Mouse (Mus musculus) natural killer cell, adult 2 months (primary cell): ENCODE measurements around the gene Rae1.
A peak's percentile ranks its signal among the peaks of the same experiment; 100 is the strongest.

ENCODE experiments used
- DNase-seq, 2 experiments: peaks; one replicate each; pipeline ENCODE4 v3.0.0; 2022; ENCODE audit warnings: low spot score in 2 of 2

Gene Rae1

GRCm38 (mm10) chr2:173048041-173048745 is 48.3 kb downstream of the Rae1 start:
- DNase-seq = no peak

GRCm38 (mm10) chr2:173049231-173049630 is 49.3 kb downstream of the Rae1 start:
- no peak for DNase-seq

GRCm38 (mm10) chr2:173049817-173050216 is 49.9 kb downstream of the Rae1 start:
- no peak for DNase-seq

GRCm38 (mm10) chr2:173050604-173051382 is 50.9 kb downstream of the Rae1 start:
- DNase-seq = no peak

GRCm38 (mm10) chr2:173052881-173053280 is 53.0 kb downstream of the Rae1 start:
- no peak for DNase-seq

- DNase-seq = peak; percentile 64 to 75
Measured at GRCm38 (mm10) chr2:173053846-173054245, 53.9 kb downstream of the Rae1 start.

GRCm38 (mm10) chr2:173056303-173056881 is 56.5 kb downstream of the Rae1 start:
- no peak for DNase-seq

- DNase-seq = no peak
Measured at GRCm38 (mm10) chr2:173056882-173057315, 57.0 kb downstream of the Rae1 start.

- no peak for DNase-seq
Measured at GRCm38 (mm10) chr2:173057623-173058022, 57.7 kb downstream of the Rae1 start.

GRCm38 (mm10) chr2:173058263-173058662 is 58.3 kb downstream of the Rae1 start:
- no peak for DNase-seq

- DNase-seq = peak in 1 of 2 experiments; percentile 26
Measured at GRCm38 (mm10) chr2:173060450-173060849, 60.5 kb downstream of the Rae1 start.

GRCm38 (mm10) chr2:173061443-173062351 is 61.8 kb downstream of the Rae1 start:
- peak in 1 of 2 experiments; percentile 60 for DNase-seq

GRCm38 (mm10) chr2:173063219-173063618 is 63.3 kb downstream of the Rae1 start:
- no peak for DNase-seq

- no peak for DNase-seq
Measured at GRCm38 (mm10) chr2:173064864-173065263, 64.9 kb downstream of the Rae1 start.
